Mouse (Mus musculus) liver, adult 2 months (tissue): ENCODE results near the gene Fstl5.

ENCODE experiments used
- CTCF ChIP-seq: fragments of 200-500 bp; IDR thresholded peaks from 2 replicates; pipeline ENCODE4 v1.5.1; 2011; ENCODE audit warnings: low read depth, low read length, control low read depth
- POLR2A ChIP-seq: fragments of 200-500 bp; IDR thresholded peaks from 2 replicates; pipeline ENCODE4 v1.6.1; 2011; ENCODE audit warnings: low read length, control low read depth; ENCODE audit not compliant: insufficient read depth; ENCODE audit errors: extremely low read depth

GRCm38 (mm10) chr3:76739221-76739620, 665.2 kb downstream of the Fstl5 start:
- TF ChIP-seq CTCF (no peak), POLR2A (no peak)
